Mouse (Mus musculus) thymus, adult 2 months (tissue): ENCODE results near the gene Gm11541.
A peak's percentile ranks its signal among the peaks of the same experiment; 100 is the strongest.

Experiments
- CTCF ChIP-seq: fragments of 200-500 bp; IDR thresholded peaks from 2 replicates; pipeline ENCODE4 v1.5.1; 2012; ENCODE audit warnings: mild to moderate bottlenecking, control low read depth, low read length, moderate library complexity, borderline replicate concordance; ENCODE audit not compliant: control insufficient read depth, poor library complexity, insufficient read depth; ENCODE audit errors: extremely low read depth
- POLR2A ChIP-seq: fragments of 200-500 bp; IDR thresholded peaks from 2 replicates; pipeline ENCODE4 v1.6.1; 2012; ENCODE audit warnings: mild to moderate bottlenecking, low read length, control low read depth, moderate library complexity; ENCODE audit not compliant: control insufficient read depth, poor library complexity, insufficient read depth; ENCODE audit errors: extremely low read depth

DNA sequence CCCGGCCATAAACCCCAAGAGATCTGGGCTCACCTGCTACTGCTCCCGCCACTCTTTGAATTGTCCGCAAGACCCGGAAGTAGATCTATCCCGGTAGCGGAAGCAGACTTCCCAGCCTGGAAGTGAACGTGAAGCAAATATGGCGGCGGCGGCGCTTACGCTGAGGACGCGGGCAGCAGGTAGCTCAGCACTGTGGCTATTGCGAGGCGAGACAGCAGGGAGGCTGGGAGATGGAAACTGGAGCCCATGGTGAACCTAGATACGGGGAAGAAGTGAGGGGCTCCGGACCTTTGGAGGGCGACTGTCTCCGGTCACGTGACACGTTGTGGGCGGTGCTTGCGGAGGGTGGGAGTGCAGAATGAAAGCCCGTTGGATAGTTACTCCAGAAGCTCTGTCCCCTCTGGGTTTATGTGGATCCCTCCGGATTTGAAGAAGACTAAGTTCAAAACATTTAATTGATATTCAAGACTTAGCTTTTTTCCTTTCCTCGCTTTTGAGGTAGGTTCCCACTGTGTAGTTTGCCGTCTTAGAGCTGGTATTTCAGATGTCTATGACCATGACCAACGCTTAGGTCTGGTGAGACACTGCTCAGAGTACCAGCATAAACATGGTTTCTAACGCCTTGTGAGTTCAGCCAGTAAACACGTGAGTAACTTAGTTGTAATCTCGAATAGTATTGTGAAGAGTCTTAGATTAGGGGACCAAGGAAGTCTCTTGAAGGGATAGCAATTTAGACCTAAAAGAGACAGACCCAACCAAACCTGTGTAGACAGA, 50.4 kb downstream of the Gm11541 start, which contains the start of the genes Mrpl27 and Eme1:
- TF ChIP-seq POLR2A (peak; percentile 60), CTCF (peak; percentile 50; the same call in 1 of the 2 replicates)
